Mouse (Mus musculus): ENCODE data around the gene Pax7. TPM values are rescaled to one million over a fixed set of nuclear protein-coding genes. Genes with fewer than 3 reads are reported as not detected.

The Pax7 gene
- total and polyA plus RNA-seq, 3 experiments: not detected

DNA sequence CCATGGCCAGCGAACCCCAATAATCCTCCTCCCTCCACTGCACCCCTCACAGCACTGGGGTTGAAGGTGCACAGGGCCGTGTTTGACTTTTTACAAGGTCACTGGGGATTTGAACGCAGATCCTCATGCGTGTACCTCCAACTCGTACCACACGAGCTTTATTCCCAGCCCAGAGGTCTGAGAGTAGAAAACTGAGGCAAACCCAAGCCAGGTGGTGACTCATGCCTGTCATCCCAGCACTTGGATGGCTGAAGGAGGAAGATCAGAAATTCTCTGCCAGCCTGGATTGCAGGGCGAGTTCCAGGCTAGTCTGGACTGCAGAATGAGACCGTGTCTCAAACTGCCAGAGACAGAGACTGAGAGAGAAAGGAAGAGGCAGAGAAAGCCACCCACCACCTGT is 28.4 kb downstream of the Pax7 start:
- H3K27me3 ChIP-seq (ENCODE audit: control insufficient read depth in 1 of 2, insufficient read depth in 2 of 2, low read length in 2 of 2): no peaks in the 10 kb centered on the region
- no peak overlapping the region for H3K4me3 ChIP-seq (ENCODE audit: control insufficient read depth in 1 of 2, insufficient read depth in 1 of 2, low read depth in 2 of 2, low read length in 2 of 2)
- TF ChIP-seq SMC3 (IDR thresholded peaks at IDR 0.05; ENCODE audit: low read depth, low read length): no peak
- TF ChIP-seq MYC (IDR thresholded peaks at IDR 0.05; ENCODE audit: low read depth, low read length): no peak
- no peak for TF ChIP-seq ZC3H11A (IDR thresholded peaks at IDR 0.05; ENCODE audit: low read depth, low read length)
- TF ChIP-seq POLR2A (IDR thresholded peaks at IDR 0.05; ENCODE audit: control insufficient read depth in 1 of 2, insufficient read depth in 1 of 2, low read depth in 1 of 2, low read length in 2 of 2, poor library complexity in 1 of 2): no peak
- no peak for TF ChIP-seq USF1 (IDR thresholded peaks at IDR 0.05; ENCODE audit: low read depth, low read length)
- TF ChIP-seq ZMIZ1 (IDR thresholded peaks at IDR 0.05; ENCODE audit: low read depth, low read length): no peak
- DNase-seq (ENCODE audit: low read depth, low spot score): no peak
- no peaks in the 10 kb centered on the region for H3K4me1 ChIP-seq (ENCODE audit: control insufficient read depth in 1 of 2, insufficient read depth in 2 of 2, low read length in 2 of 2)
- H3K27ac ChIP-seq (ENCODE audit: control insufficient read depth, low read depth, low read length): no peak overlapping the region
- H3K9me3 ChIP-seq (replicated peaks; ENCODE audit: insufficient read depth, low read length): no peaks in the 10 kb centered on the region
- no peaks in the 10 kb centered on the region for H3K36me3 ChIP-seq (ENCODE audit: control insufficient read depth in 1 of 2, insufficient read depth in 2 of 2, low read length in 2 of 2)
- H3K79me2 ChIP-seq (ENCODE audit: control insufficient read depth, insufficient read depth, low read length, poor library complexity): no peaks in the 10 kb centered on the region
- H3K9ac ChIP-seq (ENCODE audit: control insufficient read depth, low read depth, low read length, poor library complexity, severe bottlenecking): no peak overlapping the region

DNA sequence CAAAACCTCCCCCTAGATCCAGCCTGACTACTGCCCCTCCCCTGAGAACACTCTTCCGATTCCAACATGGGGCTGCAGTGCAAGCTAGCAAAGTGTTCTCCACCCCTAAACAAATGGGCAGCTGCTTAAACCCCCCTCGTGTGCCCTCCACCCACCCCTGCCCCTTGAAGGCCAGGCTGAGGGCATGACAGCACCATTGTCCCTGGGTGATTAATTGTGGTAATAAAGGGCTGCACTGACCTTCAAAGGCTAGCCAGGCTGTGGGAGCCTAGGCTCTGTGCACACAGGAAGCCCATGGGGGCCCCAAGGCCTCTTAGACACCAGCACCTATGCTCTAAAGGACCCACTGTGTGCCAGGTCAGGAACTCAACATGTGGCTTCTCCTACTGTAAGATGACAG is 29.3 kb downstream of the Pax7 start:
- DNase-seq (ENCODE audit: low read depth, low spot score): no peak
- Histone ChIP-seq H3K4me1 (ENCODE audit: control insufficient read depth in 1 of 2, insufficient read depth in 2 of 2, low read length in 2 of 2) (no peaks in the 10 kb centered on the region), H3K9ac (ENCODE audit: control insufficient read depth, low read depth, low read length, poor library complexity, severe bottlenecking) (no peak overlapping the region)

DNA sequence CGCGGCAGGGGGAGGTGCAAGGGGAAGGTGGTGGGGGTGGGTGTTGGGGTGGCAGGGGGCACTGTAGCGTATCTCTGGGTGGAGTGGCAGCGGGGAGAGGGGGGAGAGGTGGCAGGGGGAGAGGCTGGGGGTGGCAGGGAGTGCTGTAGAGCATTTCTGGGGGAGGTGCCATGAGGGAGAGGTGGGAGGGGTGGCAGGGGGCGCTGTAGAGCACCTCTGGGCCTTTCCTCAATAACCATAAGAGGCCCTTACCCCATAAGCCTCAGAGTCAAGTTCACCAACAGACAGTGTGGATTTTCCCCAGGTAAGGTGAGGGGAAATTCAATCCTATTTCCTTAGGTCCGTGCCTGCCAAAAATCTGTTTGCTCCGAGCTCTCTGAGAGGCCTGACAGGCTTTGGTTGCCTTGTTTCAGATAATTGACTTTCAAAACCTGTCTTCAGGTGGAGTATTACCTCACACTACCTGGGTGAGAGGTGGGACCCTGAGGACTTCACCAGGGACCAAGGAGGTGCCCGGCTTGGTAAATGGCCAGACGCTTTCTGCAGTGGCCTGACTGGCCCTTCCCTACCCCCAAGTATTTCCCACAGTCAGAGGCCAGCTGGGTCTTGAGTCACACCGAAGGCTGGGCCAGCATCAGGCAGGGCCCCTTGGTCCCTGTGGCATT is 33.8 kb downstream of the Pax7 start:
- no peaks in the 10 kb centered on the region for H3K9me3 ChIP-seq (replicated peaks; ENCODE audit: insufficient read depth, low read length)
- TF ChIP-seq MAFK (IDR thresholded peaks at IDR 0.05; ENCODE audit: borderline replicate concordance, low read depth, low read length) (no peak), MAX (IDR thresholded peaks at IDR 0.05; ENCODE audit: low read length) (no peak), CHD1 (IDR thresholded peaks at IDR 0.05; ENCODE audit: low read depth, low read length) (no peak), NELFE (IDR thresholded peaks at IDR 0.05; ENCODE audit: low read depth, low read length) (no peak), POLR2AphosphoS5 (IDR thresholded peaks at IDR 0.05; ENCODE audit: borderline replicate concordance, low read depth, low read length) (no peak), MYC (IDR thresholded peaks at IDR 0.05; ENCODE audit: low read depth, low read length) (no peak), MYB (IDR thresholded peaks at IDR 0.05; ENCODE audit: low read depth, low read length) (no peak), BHLHE40 (IDR thresholded peaks at IDR 0.05; ENCODE audit: borderline replicate concordance, low read depth, low read length) (no peak), SIN3A (IDR thresholded peaks at IDR 0.05; ENCODE audit: low read length) (no peak), ZMIZ1 (IDR thresholded peaks at IDR 0.05; ENCODE audit: low read depth, low read length) (no peak), TCF12 (IDR thresholded peaks at IDR 0.05; ENCODE audit: low read depth, low read length) (no peak), RAD21 (IDR thresholded peaks at IDR 0.05; ENCODE audit: low read depth, low read length) (no peak), ETS1 (IDR thresholded peaks at IDR 0.05; ENCODE audit: low read depth, low read length) (no peak)
- no peaks in the 10 kb centered on the region for H3K4me1 ChIP-seq (ENCODE audit: control insufficient read depth in 1 of 2, insufficient read depth in 2 of 2, low read length in 2 of 2)
- H3K27me3 ChIP-seq (ENCODE audit: control insufficient read depth in 1 of 2, insufficient read depth in 2 of 2, low read length in 2 of 2): no peaks in the 10 kb centered on the region; a peak in 1 of 4 replicates
- H3K4me3 ChIP-seq (ENCODE audit: control insufficient read depth in 1 of 2, insufficient read depth in 1 of 2, low read depth in 2 of 2, low read length in 2 of 2): no peak overlapping the region
- DNase-seq (ENCODE audit: low read depth, low spot score): no peak
- no peaks in the 10 kb centered on the region for H3K79me2 ChIP-seq (ENCODE audit: control insufficient read depth, insufficient read depth, low read length, poor library complexity)
- no peak overlapping the region for H3K9ac ChIP-seq (ENCODE audit: control insufficient read depth, low read depth, low read length, poor library complexity, severe bottlenecking)
- no peak overlapping the region for H3K27ac ChIP-seq (ENCODE audit: control insufficient read depth, low read depth, low read length)
- no peaks in the 10 kb centered on the region for H3K36me3 ChIP-seq (ENCODE audit: control insufficient read depth in 1 of 2, insufficient read depth in 2 of 2, low read length in 2 of 2)

More for the DNA sequence above, 29.3 kb downstream of the Pax7 start:
- Histone ChIP-seq H3K27me3 (ENCODE audit: control insufficient read depth in 1 of 2, insufficient read depth in 2 of 2, low read length in 2 of 2) (no peaks in the 10 kb centered on the region), H3K4me3 (ENCODE audit: control insufficient read depth in 1 of 2, insufficient read depth in 1 of 2, low read depth in 2 of 2, low read length in 2 of 2) (no peak overlapping the region), H3K79me2 (ENCODE audit: control insufficient read depth, insufficient read depth, low read length, poor library complexity) (no peaks in the 10 kb centered on the region), H3K27ac (ENCODE audit: control insufficient read depth, low read depth, low read length) (no peak overlapping the region), H3K9me3 (replicated peaks; ENCODE audit: insufficient read depth, low read length) (no peaks in the 10 kb centered on the region), H3K36me3 (ENCODE audit: control insufficient read depth in 1 of 2, insufficient read depth in 2 of 2, low read length in 2 of 2) (no peaks in the 10 kb centered on the region)
- TF ChIP-seq SMC3 (IDR thresholded peaks at IDR 0.05; ENCODE audit: low read depth, low read length) (no peak), EP300 (IDR thresholded peaks at IDR 0.05; ENCODE audit: low read depth in 1 of 2, low read length in 2 of 2) (no peak), JUND (IDR thresholded peaks at IDR 0.05; ENCODE audit: low read depth, low read length) (no peak), ZNF384 (IDR thresholded peaks at IDR 0.05; ENCODE audit: low read depth, low read length) (no peak), E2F4 (IDR thresholded peaks at IDR 0.05; ENCODE audit: borderline replicate concordance, low read depth, low read length) (no peak), GATA1 (IDR thresholded peaks at IDR 0.05; ENCODE audit: low read depth, low read length) (no peak), CTCF (IDR thresholded peaks at IDR 0.05 in 2 of 3, conservative IDR thresholded peaks at IDR 0.05 in 1 of 3; ENCODE audit: control insufficient read depth in 1 of 3, insufficient read depth in 1 of 3, low read depth in 2 of 3, low read length in 3 of 3, poor library complexity in 1 of 3, severe bottlenecking in 1 of 3) (no peak), MYB (IDR thresholded peaks at IDR 0.05; ENCODE audit: low read depth, low read length) (no peak), NRF1 (IDR thresholded peaks at IDR 0.05; ENCODE audit: insufficient read depth, low read depth, low read length, poor library complexity, severe bottlenecking) (no peak), USF2 (IDR thresholded peaks at IDR 0.05; ENCODE audit: borderline replicate concordance in 1 of 2, insufficient read depth in 1 of 2, low read depth in 1 of 2, low read length in 2 of 2) (no peak), ELF1 (IDR thresholded peaks at IDR 0.05; ENCODE audit: low read depth, low read length) (no peak), ETS1 (IDR thresholded peaks at IDR 0.05; ENCODE audit: low read depth, low read length) (no peak)
